20 mouse cellular contexts compared by ENCODE assay signal in the genomic region with DNA sequence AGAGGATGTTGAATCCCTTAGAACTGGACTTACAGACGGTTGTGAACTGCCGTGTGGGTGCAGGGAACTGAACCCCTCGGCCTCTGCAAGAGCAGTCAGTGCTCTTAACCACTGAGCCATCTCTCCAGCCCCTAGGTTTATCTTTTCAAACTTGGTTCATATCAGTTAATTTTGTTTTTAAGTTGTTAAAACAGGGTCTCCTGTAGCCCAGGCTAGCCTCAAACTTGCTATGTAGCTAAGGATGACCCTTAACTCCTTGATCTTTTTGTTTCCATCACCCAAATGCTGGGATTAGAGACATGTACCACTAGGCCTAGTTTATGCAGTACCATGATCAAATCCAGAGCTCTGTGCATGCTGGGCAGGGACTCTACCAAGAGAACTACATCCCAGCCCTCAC. TPM values are rescaled to one million over a fixed set of nuclear protein-coding genes. Genes with fewer than 3 reads are reported as not detected.
A peak's percentile ranks its signal among the peaks of the same experiment; 100 is the strongest.
DNase-seq lines count a peak whose midpoint lies in the region; ATAC-seq lines count a peak whose summit lies in the region.
"Had no signal": no experiment of that assay in that cellular context is flagged by ENCODE, and none has a peak within 500 bp of the region (broad histone marks: within the 10 kb centered on the region; RNA-seq: fewer than 3 reads in every experiment).

No protein-coding gene starts in this region.

- no peak overlapping the region for H3K4me3 ChIP-seq in heart, embryonic 10.5 days
- H3K4me3 ChIP-seq in midbrain, embryonic 11.5 days (ENCODE audit: low read depth, low read length), result no peak overlapping the region
- no peak overlapping the region for H3K4me3 ChIP-seq in midbrain, embryonic 16.5 days (ENCODE audit: low read depth, low read length)
- H3K4me3 ChIP-seq in hindbrain, embryonic 14.5 days (replicated peaks; ENCODE audit: low read length), result no peak overlapping the region
- H3K4me3 ChIP-seq: embryonic facial prominence, embryonic 13.5 days; embryonic facial prominence, embryonic 15.5 days; erythroblast, embryonic 14.5 days; forebrain, embryonic 10.5 days; forebrain, embryonic 13.5 days; forebrain, embryonic 15.5 days had no signal

- no peaks in the 10 kb centered on the region; the same call in 1 of the 2 replicates for H3K27me3 ChIP-seq in heart, embryonic 10.5 days (ENCODE audit: insufficient read depth, poor library complexity, severe bottlenecking)
- no peaks in the 10 kb centered on the region for H3K27me3 ChIP-seq in midbrain, embryonic 11.5 days (ENCODE audit: control insufficient read depth, insufficient read depth, low read length)
- no peaks in the 10 kb centered on the region for H3K27me3 ChIP-seq in midbrain, embryonic 16.5 days (ENCODE audit: control insufficient read depth, insufficient read depth, low read depth, low read length)
- no peaks in the 10 kb centered on the region for H3K27me3 ChIP-seq in hindbrain, embryonic 14.5 days (ENCODE audit: control insufficient read depth, insufficient read depth, low read length)
- H3K27me3 ChIP-seq: embryonic facial prominence, embryonic 13.5 days; embryonic facial prominence, embryonic 15.5 days; forebrain, embryonic 13.5 days; forebrain, embryonic 15.5 days had no signal

- no peaks in the 10 kb centered on the region for H3K36me3 ChIP-seq in heart, embryonic 10.5 days
- no peaks in the 10 kb centered on the region for H3K36me3 ChIP-seq in midbrain, embryonic 11.5 days (ENCODE audit: control insufficient read depth, insufficient read depth, low read length)
- no peaks in the 10 kb centered on the region for H3K36me3 ChIP-seq in midbrain, embryonic 16.5 days (ENCODE audit: control insufficient read depth, insufficient read depth, low read length)
- no peaks in the 10 kb centered on the region for H3K36me3 ChIP-seq in hindbrain, embryonic 14.5 days (replicated peaks; ENCODE audit: control insufficient read depth, insufficient read depth)
- H3K36me3 ChIP-seq: embryonic facial prominence, embryonic 13.5 days; embryonic facial prominence, embryonic 15.5 days; forebrain, embryonic 10.5 days; forebrain, embryonic 15.5 days had no signal

- no peak overlapping the region for H3K9ac ChIP-seq in midbrain, embryonic 11.5 days (ENCODE audit: low read length)
- H3K9ac ChIP-seq in midbrain, embryonic 16.5 days (ENCODE audit: low read depth, low read length), result no peak overlapping the region
- H3K9ac ChIP-seq in hindbrain, embryonic 14.5 days, result no peak overlapping the region
- H3K9ac ChIP-seq: embryonic facial prominence, embryonic 13.5 days; embryonic facial prominence, embryonic 15.5 days; forebrain, embryonic 13.5 days; forebrain, embryonic 15.5 days had no signal

- DNase-seq in heart, adult 11 months, result peak; percentile 53
- DNase-seq in heart, embryonic 10.5 days (ENCODE audit: low spot score), result no peak
- peak; percentile 80 for DNase-seq in midbrain, embryonic 11.5 days (ENCODE audit: low spot score, missing footprints)
- DNase-seq in hindbrain, embryonic 14.5 days (ENCODE audit: low spot score), result no peak
- DNase-seq: adrenal gland, adult 2 months; adrenal gland, postnatal 10 days; adrenal gland, postnatal 25 days; cerebellum, adult 11 months; cerebellum, adult 18-20 months; cerebellum, adult 8-10 months; cerebellum, adult 9-11 months; cerebellum, postnatal 14 days; cerebellum, postnatal 36 days had no signal

- H3K4me1 ChIP-seq in heart, embryonic 10.5 days, result peaks cover 18% of the 10 kb centered on the region
- H3K4me1 ChIP-seq in midbrain, embryonic 11.5 days (ENCODE audit: control insufficient read depth, insufficient read depth, low read length), result 0 out of 2 replicates have a peak, but pooled peaks cover 2% of the 10 kb centered on the region
- no peaks in the 10 kb centered on the region for H3K4me1 ChIP-seq in midbrain, embryonic 16.5 days (ENCODE audit: control insufficient read depth, insufficient read depth, low read length)
- H3K4me1 ChIP-seq in hindbrain, embryonic 14.5 days (replicated peaks; ENCODE audit: control insufficient read depth, insufficient read depth, low read length), result no peaks in the 10 kb centered on the region
- H3K4me1 ChIP-seq: forebrain, embryonic 15.5 days had no signal

- WGBS in heart, embryonic 10.5 days, result 81% methylated on average over 3 of the region's 3 CpGs
- whole genome bisulfite sequencing in midbrain, embryonic 11.5 days, result 93% methylated on average over 3 of the region's 3 CpGs
- WGBS in midbrain, embryonic 16.5 days, result 93% methylated on average over 3 of the region's 3 CpGs
- WGBS in hindbrain, embryonic 14.5 days, result 94% methylated on average over 3 of the region's 3 CpGs

- H3K27ac ChIP-seq in heart, embryonic 10.5 days, result no peak overlapping the region
- no peak overlapping the region for H3K27ac ChIP-seq in midbrain, embryonic 11.5 days (ENCODE audit: low read depth, low read length)
- no peak overlapping the region for H3K27ac ChIP-seq in midbrain, embryonic 16.5 days (ENCODE audit: low read length)
- no peak overlapping the region for H3K27ac ChIP-seq in hindbrain, embryonic 14.5 days
- H3K27ac ChIP-seq: embryonic facial prominence, embryonic 15.5 days; forebrain, embryonic 10.5 days; forebrain, embryonic 13.5 days; forebrain, embryonic 15.5 days had no signal

- no peak for ATAC-seq in midbrain, embryonic 11.5 days (ENCODE audit: low FRiP score)
- no peak for ATAC-seq in midbrain, embryonic 16.5 days
- ATAC-seq in hindbrain, embryonic 14.5 days (ENCODE audit: low FRiP score), result no peak
- ATAC-seq: forebrain, embryonic 13.5 days; forebrain, embryonic 15.5 days had no signal

- no peak overlapping the region for H3K4me2 ChIP-seq in midbrain, embryonic 11.5 days
- H3K4me2 ChIP-seq in midbrain, embryonic 16.5 days (ENCODE audit: low read length), result no peak overlapping the region
- H3K4me2 ChIP-seq in hindbrain, embryonic 14.5 days (replicated peaks), result no peak overlapping the region
- H3K4me2 ChIP-seq: embryonic facial prominence, embryonic 13.5 days; embryonic facial prominence, embryonic 15.5 days; forebrain, embryonic 13.5 days; forebrain, embryonic 15.5 days had no signal

- no peaks in the 10 kb centered on the region for H3K9me3 ChIP-seq in heart, embryonic 10.5 days
- no peaks in the 10 kb centered on the region for H3K9me3 ChIP-seq in midbrain, embryonic 11.5 days (ENCODE audit: control insufficient read depth, low read length)
- no peaks in the 10 kb centered on the region for H3K9me3 ChIP-seq in midbrain, embryonic 16.5 days (replicated peaks; ENCODE audit: control insufficient read depth, low read length, poor library complexity, severe bottlenecking)
- H3K9me3 ChIP-seq in hindbrain, embryonic 14.5 days (ENCODE audit: control insufficient read depth, low read length), result no peaks in the 10 kb centered on the region
- H3K9me3 ChIP-seq: embryonic facial prominence, embryonic 13.5 days; embryonic facial prominence, embryonic 15.5 days; forebrain, embryonic 10.5 days; forebrain, embryonic 13.5 days; forebrain, embryonic 15.5 days had no signal

RNA-seq across cellular contexts. Expression of a gene that starts 13.0 kb away (rescaled TPM):
- polyA plus RNA-seq in heart, embryonic 10.5 days (2016; fragmentation: Nextera tagmentation; extraction: Ambion mirVana), result 11.6 and 29.8 TPM in 2 replicates
- 5.4 and 6.7 TPM in 2 replicates for polyA plus RNA-seq in midbrain, embryonic 11.5 days (2014; fragmentation: Nextera tagmentation; extraction: Ambion mirVana)
- polyA plus RNA-seq in midbrain, embryonic 16.5 days (2015; fragmentation: Nextera tagmentation; extraction: Ambion mirVana), result 7.6 and 8.0 TPM in 2 replicates
- polyA plus RNA-seq in hindbrain, embryonic 14.5 days (2014; fragmentation: Nextera tagmentation; extraction: Ambion mirVana), result 12.2 and 13.7 TPM in 2 replicates

RNA-seq across cellular contexts. Expression of a gene that starts 51.2 kb away (rescaled TPM):
- 0.15 and 0.44 TPM in 2 replicates for polyA plus RNA-seq in heart, embryonic 10.5 days (2016; fragmentation: Nextera tagmentation; extraction: Ambion mirVana)
- polyA plus RNA-seq in midbrain, embryonic 11.5 days (2014; fragmentation: Nextera tagmentation; extraction: Ambion mirVana), result 0.64 and 0.69 TPM in 2 replicates
- 0.87 and 1.1 TPM in 2 replicates for polyA plus RNA-seq in midbrain, embryonic 16.5 days (2015; fragmentation: Nextera tagmentation; extraction: Ambion mirVana)
- 1.1 TPM in 2 replicates for polyA plus RNA-seq in hindbrain, embryonic 14.5 days (2014; fragmentation: Nextera tagmentation; extraction: Ambion mirVana)
- polyA plus RNA-seq: erythroblast, embryonic 14.5 days had no signal

Comparison
In these comparisons a context has a peak if more than half of its experiments do, and no peak if none do; other contexts are left out.
1. DNase-seq: peak in heart, adult 11 months (single experiment) and midbrain, embryonic 11.5 days (single experiment); none in heart, embryonic 10.5 days (single experiment) and hindbrain, embryonic 14.5 days (single experiment).